Mouse (Mus musculus) layer of hippocampus, adult 8-10 months (tissue): ENCODE measurements around the gene Hfe. TPM values are rescaled to one million over a fixed set of nuclear protein-coding genes. Genes with fewer than 3 reads are reported as not detected.
A peak's percentile ranks its signal among the peaks of the same experiment; 100 is the strongest.
"Not testable (repeated sequence)": the region's sequence is repeated elsewhere in the genome, so short reads cannot be mapped to it uniquely, and the experiment has no call there.

Source experiments
- DNase-seq, 2 experiments: peaks; one replicate each; pipeline ENCODE4 v3.0.0; 2022; ENCODE audit warnings: low spot score in 2 of 2
- total RNA-seq, 4 experiments: library from RNA; stranded (reverse); gene quantifications; 2 replicates each; pipeline ENCODE4 v1.2.4; 2022

Gene Hfe
- 1 to 10 TPM; 3.9 to 9.4 (median 7.0) TPM for total RNA-seq

GRCm38 (mm10) chr13:23710374-23711089, at the start of gene Hfe:
Gene Hfe, minus strand, starts transcription at chr13:23710854.
- no peak for DNase-seq

- no peak for DNase-seq
These were observed 49.2 kb upstream of the Hfe start for GRCm38 (mm10) chr13:23759916-23760239.

- DNase-seq: no peak
These were observed 48.7 kb upstream of the Hfe start for GRCm38 (mm10) chr13:23759251-23759771.

- no peak for DNase-seq
These were observed 47.3 kb upstream of the Hfe start for GRCm38 (mm10) chr13:23757921-23758320.

GRCm38 (mm10) chr13:23757211-23757773, 46.6 kb upstream of the Hfe start:
- DNase-seq: no peak

- peak; percentile 90 for DNase-seq
These were observed 46.1 kb upstream of the Hfe start, which contains the start of gene Hist1h4b for GRCm38 (mm10) chr13:23756790-23757189. Gene Hist1h4b, plus strand, starts transcription at chr13:23757013.

- no peak for DNase-seq
These were observed 44.3 kb upstream of the Hfe start for GRCm38 (mm10) chr13:23755000-23755399.

GRCm38 (mm10) chr13:23753314-23754078, 42.8 kb upstream of the Hfe start:
- DNase-seq: no peak

GRCm38 (mm10) chr13:23752742-23753172, 42.1 kb upstream of the Hfe start:
- no peak for DNase-seq

- peak; percentile 87 to 94 for DNase-seq
These were observed 41.5 kb upstream of the Hfe start, which contains the start of gene Hist1h3b for GRCm38 (mm10) chr13:23752067-23752741. Gene Hist1h3b, plus strand, starts transcription at chr13:23752267.

- DNase-seq: no peak
These were observed 40.9 kb upstream of the Hfe start for GRCm38 (mm10) chr13:23751478-23751956.

GRCm38 (mm10) chr13:23750839-23751477, 40.3 kb upstream of the Hfe start, which contains the start of gene Hist1h2ab:
Gene Hist1h2ab, plus strand, starts transcription at chr13:23751126.
- DNase-seq: not testable (repeated sequence)

GRCm38 (mm10) chr13:23749563-23750121, 39.0 kb upstream of the Hfe start:
- DNase-seq: no peak

- DNase-seq: no peak
These were observed 37.2 kb upstream of the Hfe start for GRCm38 (mm10) chr13:23747892-23748288.

- no peak for DNase-seq
These were observed 36.6 kb upstream of the Hfe start for GRCm38 (mm10) chr13:23747081-23747891.

- DNase-seq: peak; percentile 66 to 80
These were observed 35.8 kb upstream of the Hfe start, which contains the start of gene Hist1h2bb for GRCm38 (mm10) chr13:23746201-23747080. Gene Hist1h2bb, plus strand, starts transcription at chr13:23746734.

GRCm38 (mm10) chr13:23745381-23746161, 34.9 kb upstream of the Hfe start, which contains the start of gene Hist1h3c:
Gene Hist1h3c, minus strand, starts transcription at chr13:23745602.
- peak; percentile 77 to 83 for DNase-seq
